Mouse (Mus musculus) limb, embryonic 12.5 days (tissue): ENCODE measurements around the gene Cep164. TPM values are rescaled to one million over a fixed set of nuclear protein-coding genes. Genes with fewer than 3 reads are reported as not detected.

Experiments
- ATAC-seq: fragments of 200-750 bp; cut with Nextera tagmentation; 2 replicates; pipeline ENCODE4 v1.8.0; 2017; ENCODE audit warnings: low read depth, moderate TSS enrichment; ENCODE audit not compliant: insufficient number of reproducible peaks, insufficient read depth, low FRiP score, low TSS enrichment
- H3K27ac ChIP-seq: fragments of 300-500 bp; sonication (generic); 2 replicates; pipeline ENCODE4 v1.5.1; 2016; ENCODE audit warnings: mild to moderate bottlenecking, moderate library complexity
- H3K27me3 ChIP-seq: fragments of 300-500 bp; sonication (generic); 2 replicates; pipeline ENCODE4 v1.6.1; 2016; ENCODE audit warnings: mild to moderate bottlenecking, moderate library complexity
- H3K36me3 ChIP-seq: fragments of 300-500 bp; sonication (generic); 2 replicates; pipeline ENCODE4 v1.6.1; 2016; ENCODE audit warnings: mild to moderate bottlenecking, moderate library complexity
- H3K4me1 ChIP-seq: fragments of 300-500 bp; sonication (generic); replicated peaks from 2 replicates; pipeline ENCODE4 v1.6.1; 2016
- H3K4me2 ChIP-seq: fragments of 300-500 bp; sonication (generic); 2 replicates; pipeline ENCODE4 v1.6.1; 2016; ENCODE audit warnings: mild to moderate bottlenecking, moderate library complexity
- H3K4me3 ChIP-seq: fragments of 300-500 bp; sonication (generic); replicated peaks from 2 replicates; pipeline ENCODE4 v1.5.1; 2016; ENCODE audit warnings: mild to moderate bottlenecking
- H3K9ac ChIP-seq: fragments of 300-500 bp; sonication (generic); replicated peaks from 2 replicates; pipeline ENCODE4 v1.6.1; 2016; ENCODE audit warnings: mild to moderate bottlenecking, moderate library complexity
- H3K9me3 ChIP-seq: fragments of 300-500 bp; sonication (generic); 2 replicates; pipeline ENCODE4 v1.6.1; 2016; ENCODE audit warnings: mild to moderate bottlenecking, moderate library complexity
- WGBS: fragments of 180-500 bp; shearing (Covaris S2); methylation state at CpG from one replicate; pipeline ENCODE4 v1.1.7; 2016; 5-methylcytosine and 5-hydroxymethylcytosine counted together
- polyA plus RNA-seq: library from polyadenylated mRNA; unstranded; fragments of >200 nt; fragmentation: Nextera tagmentation; extraction: Ambion mirVana; gene quantifications from 2 replicates; pipeline ENCODE4 v1.2.1, GENCODE M21; 2016

Cep164 gene
- polyA plus RNA-seq, 1 experiment from 2014 or later = 23.6 TPM

- no peaks in the 10 kb centered on the region for H3K27me3 ChIP-seq
- H3K27ac ChIP-seq = peak within 1 kb of the TSS; percentile 45; the same call in 1 of the 2 replicates
- peaks cover 24% of the 10 kb centered on the region for H3K4me1 ChIP-seq
- no peaks in the 10 kb centered on the region for H3K36me3 ChIP-seq
- peak within 1 kb of the TSS; percentile 83 for H3K4me3 ChIP-seq
- H3K9me3 ChIP-seq = no peaks in the 10 kb centered on the region
- under 1% methylated on average over 37 of the region's 40 CpGs for WGBS
- peak within 1 kb of the TSS; percentile 99 for H3K4me2 ChIP-seq
- peak; percentile 58 for ATAC-seq
- peak within 1 kb of the TSS; percentile 87 for H3K9ac ChIP-seq
Measured at GRCm38 (mm10) chr9:45838434-45839138, 10.1 kb upstream of the Cep164 start, which contains the start of gene Bace1. Bace1 (plus strand) TSS chr9:45838580.

- ATAC-seq = peak; percentile 13; the same call in 1 of the 2 replicates
- WGBS = 21% methylated on average over 4 of the region's 4 CpGs
- H3K9me3 ChIP-seq = no peaks in the 10 kb centered on the region
- no peaks in the 10 kb centered on the region for H3K27me3 ChIP-seq
- H3K4me3 ChIP-seq = peak overlapping the region; percentile 83
- peak overlapping the region; percentile 99 for H3K4me2 ChIP-seq
- peaks cover 24% of the 10 kb centered on the region for H3K4me1 ChIP-seq
- H3K36me3 ChIP-seq = no peaks in the 10 kb centered on the region
- no peak overlapping the region for H3K27ac ChIP-seq
- H3K9ac ChIP-seq = no peak overlapping the region
Measured at GRCm38 (mm10) chr9:45838069-45838433, 9.6 kb upstream of the Cep164 start.

GRCm38 (mm10) chr9:45833461-45833860 is 5.0 kb upstream of the Cep164 start:
- no peak for ATAC-seq
- no peak overlapping the region for H3K27ac ChIP-seq

DNA sequence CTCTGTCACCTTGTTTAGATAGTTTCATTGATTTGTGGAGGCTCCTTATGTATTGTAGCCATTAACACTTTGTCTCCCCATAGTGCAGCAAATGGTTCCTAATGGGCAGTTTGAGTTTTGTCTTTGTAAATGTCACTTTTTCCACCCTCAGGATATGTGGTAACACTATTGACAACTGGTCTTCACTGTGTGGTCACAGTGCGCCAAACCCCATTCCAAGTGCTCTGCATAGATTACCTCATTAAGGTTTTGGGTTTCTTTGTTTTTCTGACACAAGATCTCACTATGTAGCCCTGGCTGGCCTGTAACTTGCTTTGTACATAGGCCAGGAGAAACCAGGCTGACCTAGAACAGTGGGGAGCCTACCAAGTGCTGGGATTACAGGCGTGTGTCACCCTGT is 4.4 kb upstream of the Cep164 start:
- 87% methylated on average over 2 of the region's 2 CpGs for WGBS
- Histone ChIP-seq H3K9ac (no peak overlapping the region), H3K4me1 (no peaks in the 10 kb centered on the region), H3K27me3 (no peaks in the 10 kb centered on the region), H3K36me3 (no peaks in the 10 kb centered on the region), H3K4me2 (no peak overlapping the region), H3K9me3 (0 out of 2 replicates have a peak, but pooled peaks cover 3% of the 10 kb centered on the region), H3K27ac (no peak overlapping the region), H3K4me3 (no peak overlapping the region)
- ATAC-seq = no peak

More at GRCm38 (mm10) chr9:45833461-45833860, 5.0 kb upstream of the Cep164 start:
- H3K4me3 ChIP-seq = no peak overlapping the region
- no peak overlapping the region for H3K4me2 ChIP-seq
- H3K27me3 ChIP-seq = no peaks in the 10 kb centered on the region
- H3K36me3 ChIP-seq = no peaks in the 10 kb centered on the region
- no peaks in the 10 kb centered on the region for H3K4me1 ChIP-seq
- WGBS = 77% methylated on average over 2 of the region's 2 CpGs
- no peak overlapping the region for H3K9ac ChIP-seq
- H3K9me3 ChIP-seq = 0 out of 2 replicates have a peak, but pooled peaks cover 3% of the 10 kb centered on the region

- Histone ChIP-seq H3K4me1 (peaks cover 10% of the 10 kb centered on the region), H3K36me3 (no peaks in the 10 kb centered on the region), H3K27me3 (no peaks in the 10 kb centered on the region), H3K27ac (no peak overlapping the region), H3K4me3 (peak overlapping the region; percentile 68; the same call in 1 of the 2 replicates), H3K9me3 (0 out of 2 replicates have a peak, but pooled peaks cover 3% of the 10 kb centered on the region), H3K4me2 (peak overlapping the region; percentile 89), H3K9ac (no peak overlapping the region)
- 34% methylated on average over 10 of the region's 10 CpGs for WGBS
- ATAC-seq = peak; percentile 26; the same call in 1 of the 2 replicates
Measured at GRCm38 (mm10) chr9:45829107-45829506, 616 bp upstream of the Cep164 start.

GRCm38 (mm10) chr9:45827663-45828290 is 714 bp downstream of the Cep164 start:
- ATAC-seq = peak; percentile 12; the same call in 1 of the 2 replicates
- H3K27ac ChIP-seq = peak overlapping the region; percentile 66

DNA sequence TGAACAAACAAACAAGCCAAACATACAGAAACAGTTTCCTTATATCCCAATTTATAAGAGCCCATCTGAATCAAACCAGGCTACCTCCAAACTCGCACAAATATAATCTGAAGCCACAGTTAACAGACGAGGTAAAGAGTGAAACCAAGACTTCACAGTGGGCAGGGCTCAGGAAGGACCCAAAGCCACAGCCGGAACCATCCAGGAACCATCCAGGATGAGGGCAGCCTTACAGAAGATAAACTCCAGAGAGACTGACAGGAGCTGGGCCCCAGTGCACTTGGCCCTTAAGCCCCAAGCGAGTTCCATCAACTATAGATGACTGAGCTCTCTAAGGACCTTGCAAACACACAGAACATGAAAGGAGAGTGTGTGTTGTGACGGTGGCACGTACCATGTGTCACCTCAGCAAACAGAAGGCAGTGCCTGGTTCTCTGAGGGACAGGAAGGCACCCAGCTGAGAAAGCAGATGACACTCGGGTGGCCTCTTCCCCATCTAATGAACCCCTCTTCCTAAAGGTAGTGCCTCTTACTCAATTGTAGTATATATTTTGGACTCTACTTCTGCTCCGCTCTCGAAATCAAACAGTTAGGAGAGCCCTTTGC is 10.0 kb downstream of the Cep164 start:
- no peak overlapping the region for H3K27ac ChIP-seq
- 88% methylated on average over 9 of the region's 9 CpGs for WGBS
- no peak for ATAC-seq
- no peak overlapping the region for H3K4me3 ChIP-seq
- no peaks in the 10 kb centered on the region for H3K4me1 ChIP-seq
- no peak overlapping the region for H3K4me2 ChIP-seq
- no peaks in the 10 kb centered on the region for H3K9me3 ChIP-seq
- no peaks in the 10 kb centered on the region for H3K27me3 ChIP-seq
- H3K36me3 ChIP-seq = peaks cover 61% of the 10 kb centered on the region
- H3K9ac ChIP-seq = no peak overlapping the region

More at GRCm38 (mm10) chr9:45827663-45828290, 714 bp downstream of the Cep164 start:
- no peaks in the 10 kb centered on the region for H3K27me3 ChIP-seq
- peaks cover 10% of the 10 kb centered on the region for H3K36me3 ChIP-seq
- peaks cover 10% of the 10 kb centered on the region for H3K4me1 ChIP-seq
- peak overlapping the region; percentile 75 for H3K9ac ChIP-seq
- H3K4me2 ChIP-seq = peak overlapping the region; percentile 89
- 0 out of 2 replicates have a peak, but pooled peaks cover 3% of the 10 kb centered on the region for H3K9me3 ChIP-seq
- 7% methylated on average over 21 of the region's 23 CpGs for WGBS
- peak overlapping the region; percentile 68 for H3K4me3 ChIP-seq

DNA sequence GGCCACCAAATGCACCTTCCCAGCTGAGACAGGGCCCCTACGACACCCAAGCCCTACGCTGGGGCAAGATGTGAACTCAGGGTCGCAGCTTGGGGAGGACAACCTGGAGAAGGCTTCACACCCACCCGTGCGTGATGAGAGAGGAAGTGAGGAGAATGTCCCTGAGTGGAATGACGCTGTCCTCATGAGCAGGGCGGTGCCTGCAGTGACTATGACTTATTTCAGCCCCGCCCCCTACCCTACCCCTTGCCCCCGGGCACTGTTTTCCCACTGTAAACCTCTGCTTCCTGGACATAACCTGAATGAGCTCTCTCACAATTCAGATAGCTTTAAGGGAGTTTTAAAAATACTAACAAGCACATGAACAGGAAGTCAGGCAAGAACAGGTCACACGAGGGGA is 13.0 kb downstream of the Cep164 start:
- no peaks in the 10 kb centered on the region for H3K9me3 ChIP-seq
- H3K36me3 ChIP-seq = peaks cover 43% of the 10 kb centered on the region
- H3K9ac ChIP-seq = no peak overlapping the region
- no peak overlapping the region for H3K4me3 ChIP-seq
- WGBS = 74% methylated on average over 10 of the region's 10 CpGs
- H3K27ac ChIP-seq = no peak overlapping the region
- no peaks in the 10 kb centered on the region for H3K27me3 ChIP-seq
- no peaks in the 10 kb centered on the region for H3K4me1 ChIP-seq
- ATAC-seq = no peak
- no peak overlapping the region for H3K4me2 ChIP-seq

DNA sequence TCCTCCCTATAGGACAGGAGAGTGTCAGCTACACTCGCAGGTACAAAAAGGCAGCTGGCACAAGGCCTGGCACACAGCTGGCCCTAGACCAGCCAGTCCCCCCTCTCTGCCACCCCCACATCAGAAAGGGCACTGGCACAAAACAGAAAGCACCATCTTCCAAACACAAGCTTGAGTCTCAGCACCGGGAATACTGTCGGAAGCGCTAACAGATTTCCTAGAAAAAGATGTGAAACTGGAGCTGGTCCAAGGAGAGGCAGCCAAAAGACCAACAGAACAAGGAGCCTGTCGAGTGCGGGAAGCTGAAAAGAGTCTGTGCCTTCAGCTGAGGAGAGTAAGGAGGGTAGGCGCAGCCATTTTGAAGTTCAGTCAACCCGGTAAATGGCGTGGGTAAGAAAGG is 13.4 kb downstream of the Cep164 start:
- Histone ChIP-seq H3K4me1 (no peaks in the 10 kb centered on the region), H3K27ac (no peak overlapping the region), H3K4me2 (no peak overlapping the region), H3K9ac (no peak overlapping the region), H3K27me3 (no peaks in the 10 kb centered on the region), H3K36me3 (peaks cover 43% of the 10 kb centered on the region), H3K9me3 (no peaks in the 10 kb centered on the region), H3K4me3 (no peak overlapping the region)
- ATAC-seq = no peak
- 88% methylated on average over 9 of the region's 9 CpGs for WGBS

DNA sequence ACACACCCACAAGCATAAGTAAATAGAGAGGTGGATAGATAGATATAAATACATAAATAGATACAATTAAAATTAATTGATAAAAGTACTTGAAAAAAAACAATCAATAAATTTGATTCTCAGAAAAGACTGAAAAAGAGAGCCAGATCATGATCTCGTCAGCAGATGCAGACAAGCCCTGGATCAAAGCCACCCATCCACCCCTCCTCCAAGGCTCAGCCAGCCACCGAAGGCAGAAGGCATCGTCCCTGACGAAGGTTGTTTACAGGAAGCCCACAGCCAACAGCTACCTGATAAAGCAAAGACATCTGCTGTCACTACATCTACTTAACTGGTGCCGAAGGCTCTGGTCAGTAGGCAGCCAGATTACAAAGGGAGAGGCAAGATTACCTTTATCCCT is 16.5 kb downstream of the Cep164 start:
- H3K9me3 ChIP-seq = no peaks in the 10 kb centered on the region
- H3K4me3 ChIP-seq = no peak overlapping the region
- H3K4me1 ChIP-seq = no peaks in the 10 kb centered on the region
- H3K4me2 ChIP-seq = no peak overlapping the region
- ATAC-seq = no peak
- 43% methylated on average over 5 of the region's 5 CpGs for WGBS
- peaks cover 58% of the 10 kb centered on the region for H3K36me3 ChIP-seq
- H3K27me3 ChIP-seq = no peaks in the 10 kb centered on the region
- H3K9ac ChIP-seq = no peak overlapping the region
- no peak overlapping the region for H3K27ac ChIP-seq

DNA sequence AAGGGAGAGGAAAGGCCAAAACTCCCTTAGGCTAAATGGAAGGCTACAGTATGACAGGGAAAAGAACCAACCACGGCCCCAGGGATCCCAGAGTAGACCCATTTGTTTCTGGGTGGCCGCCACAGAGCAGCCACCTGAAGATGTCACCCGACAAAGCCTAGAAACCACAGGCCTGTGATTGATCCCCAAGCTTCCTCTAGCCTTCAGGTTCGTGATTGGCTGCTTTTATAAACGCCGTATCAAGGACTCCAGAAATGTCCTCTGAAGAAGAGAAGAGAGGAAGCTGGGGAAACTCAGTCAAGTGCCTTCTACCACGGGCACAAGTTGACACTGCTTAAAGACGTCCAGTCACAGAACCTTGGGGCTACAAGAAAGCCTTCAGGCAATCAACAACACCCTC is 20.7 kb downstream of the Cep164 start:
- peaks cover 55% of the 10 kb centered on the region for H3K36me3 ChIP-seq
- no peaks in the 10 kb centered on the region for H3K4me1 ChIP-seq
- H3K9ac ChIP-seq = no peak overlapping the region
- H3K4me2 ChIP-seq = no peak overlapping the region
- ATAC-seq = no peak
- H3K4me3 ChIP-seq = no peak overlapping the region
- no peaks in the 10 kb centered on the region for H3K9me3 ChIP-seq
- H3K27ac ChIP-seq = no peak overlapping the region
- no peaks in the 10 kb centered on the region for H3K27me3 ChIP-seq
- 81% methylated on average over 8 of the region's 8 CpGs for WGBS
